Comparison of ENCODE assay signal across 14 mouse cellular contexts in genomic region chr4:128751006-128751405, GRCm38 (mm10). TPM values are rescaled to one million over a fixed set of nuclear protein-coding genes. Genes with fewer than 3 reads are reported as not detected.
DNase-seq lines count a peak whose midpoint lies in the region; ATAC-seq and TF ChIP-seq lines count a peak whose summit lies in the region.
"Had no signal": no experiment of that assay in that cellular context is flagged by ENCODE, and none has a peak within 500 bp of the region (broad histone marks: within the 10 kb centered on the region; RNA-seq: fewer than 3 reads in every experiment).

No protein-coding gene starts in this region.

- no peaks in the 10 kb centered on the region for H3K27me3 ChIP-seq in embryonic facial prominence, embryonic 11.5 days (ENCODE audit: control insufficient read depth, insufficient read depth, low read length)
- H3K27me3 ChIP-seq in embryonic facial prominence, embryonic 10.5 days (replicated peaks; ENCODE audit: low read depth, poor library complexity, severe bottlenecking): no peaks in the 10 kb centered on the region
- no peaks in the 10 kb centered on the region for H3K27me3 ChIP-seq in kidney, postnatal 0 days (ENCODE audit: insufficient read depth, low read length)
- no peaks in the 10 kb centered on the region for H3K27me3 ChIP-seq in midbrain, postnatal 0 days (ENCODE audit: insufficient read depth, low read length)
- H3K27me3 ChIP-seq in midbrain, embryonic 10.5 days (ENCODE audit: low read depth, poor library complexity, severe bottlenecking): no peaks in the 10 kb centered on the region
- H3K27me3 ChIP-seq: liver, embryonic 15.5 days; midbrain, embryonic 13.5 days had no signal

- DNase-seq in embryonic facial prominence, embryonic 11.5 days (ENCODE audit: low spot score): peak; percentile 36
- DNase-seq in embryonic facial prominence, embryonic 10.5 days (ENCODE audit: low spot score): no peak
- DNase-seq in kidney, postnatal 0 days (ENCODE audit: low spot score): no peak
- DNase-seq in kidney, adult 9 months: no peak
- no peak for DNase-seq in midbrain, postnatal 0 days (ENCODE audit: low spot score)
- no peak for DNase-seq in midbrain, embryonic 10.5 days (ENCODE audit: low spot score)
- no peak for DNase-seq in ovary, postnatal 14 days (ENCODE audit: low spot score)
- DNase-seq: cerebellum, adult 8-10 months; gastrocnemius, postnatal 25 days; heart, postnatal 14 days; thymus, adult 2 months had no signal

- no peak overlapping the region for H3K4me2 ChIP-seq in embryonic facial prominence, embryonic 11.5 days (ENCODE audit: low read depth, low read length)
- no peak overlapping the region for H3K4me2 ChIP-seq in kidney, postnatal 0 days (ENCODE audit: low read length)
- H3K4me2 ChIP-seq in midbrain, postnatal 0 days (ENCODE audit: low read depth, low read length, poor library complexity, severe bottlenecking): no peak overlapping the region
- H3K4me2 ChIP-seq: liver, embryonic 15.5 days; midbrain, embryonic 13.5 days had no signal

- H3K4me1 ChIP-seq in embryonic facial prominence, embryonic 11.5 days (ENCODE audit: control insufficient read depth, insufficient read depth, low read length): no peaks in the 10 kb centered on the region; the same call in 1 of the 2 replicates
- peaks cover 8% of the 10 kb centered on the region for H3K4me1 ChIP-seq in embryonic facial prominence, embryonic 10.5 days
- H3K4me1 ChIP-seq in kidney, postnatal 0 days (replicated peaks; ENCODE audit: insufficient read depth, low read length): no peaks in the 10 kb centered on the region
- no peaks in the 10 kb centered on the region for H3K4me1 ChIP-seq in midbrain, postnatal 0 days (ENCODE audit: insufficient read depth, low read length)
- peaks cover 18% of the 10 kb centered on the region for H3K4me1 ChIP-seq in midbrain, embryonic 10.5 days
- H3K4me1 ChIP-seq in embryonic fibroblast, embryonic 13.5 days (ENCODE audit: control insufficient read depth, insufficient read depth, low read length): no peaks in the 10 kb centered on the region; the same call in 1 of the 2 replicates
- H3K4me1 ChIP-seq: liver, embryonic 15.5 days had no signal

- H3K4me3 ChIP-seq in embryonic facial prominence, embryonic 11.5 days (ENCODE audit: low read depth, low read length): no peak overlapping the region
- no peak overlapping the region for H3K4me3 ChIP-seq in embryonic facial prominence, embryonic 10.5 days
- no peak overlapping the region for H3K4me3 ChIP-seq in kidney, postnatal 0 days (replicated peaks; ENCODE audit: low read depth, low read length)
- H3K4me3 ChIP-seq in midbrain, postnatal 0 days (ENCODE audit: low read depth, low read length): no peak overlapping the region
- H3K4me3 ChIP-seq in midbrain, embryonic 10.5 days: no peak overlapping the region
- no peak overlapping the region for H3K4me3 ChIP-seq in embryonic fibroblast, embryonic 13.5 days (ENCODE audit: insufficient read depth, low read length)
- H3K4me3 ChIP-seq: liver, embryonic 15.5 days; midbrain, embryonic 13.5 days had no signal

- WGBS in embryonic facial prominence, embryonic 11.5 days: 67% methylated on average over 5 of the region's 5 CpGs
- 63% methylated on average over 5 of the region's 5 CpGs for WGBS in embryonic facial prominence, embryonic 10.5 days
- WGBS in kidney, postnatal 0 days: 62% methylated on average over 5 of the region's 5 CpGs
- 65% methylated on average over 5 of the region's 5 CpGs for WGBS in midbrain, postnatal 0 days
- 69% methylated on average over 5 of the region's 5 CpGs for WGBS in midbrain, embryonic 10.5 days

- H3K36me3 ChIP-seq in embryonic facial prominence, embryonic 11.5 days (replicated peaks; ENCODE audit: control insufficient read depth, insufficient read depth, low read depth, low read length): peaks cover 55% of the 10 kb centered on the region
- H3K36me3 ChIP-seq in embryonic facial prominence, embryonic 10.5 days (replicated peaks): peaks cover 97% of the 10 kb centered on the region
- peaks cover 76% of the 10 kb centered on the region for H3K36me3 ChIP-seq in kidney, postnatal 0 days (ENCODE audit: insufficient read depth, low read length)
- peaks cover 71% of the 10 kb centered on the region for H3K36me3 ChIP-seq in midbrain, postnatal 0 days (ENCODE audit: insufficient read depth, low read length)
- H3K36me3 ChIP-seq in midbrain, embryonic 10.5 days: peaks cover 94% of the 10 kb centered on the region

- TF ChIP-seq POLR2A in embryonic fibroblast, embryonic 13.5 days (IDR thresholded peaks at IDR 0.05; ENCODE audit: low read depth, low read length): no peak

- no peak for ATAC-seq in embryonic facial prominence, embryonic 11.5 days (replicated peaks; ENCODE audit: insufficient number of reproducible peaks, low FRiP score, low TSS enrichment, low read depth)
- ATAC-seq in kidney, postnatal 0 days (replicated peaks; ENCODE audit: low FRiP score, low read depth): no peak
- ATAC-seq in midbrain, postnatal 0 days (ENCODE audit: low FRiP score): no peak
- ATAC-seq: midbrain, embryonic 13.5 days had no signal

- H3K27ac ChIP-seq in embryonic facial prominence, embryonic 11.5 days (replicated peaks; ENCODE audit: low read depth, low read length): no peak overlapping the region
- H3K27ac ChIP-seq in embryonic facial prominence, embryonic 10.5 days (replicated peaks): no peak overlapping the region
- H3K27ac ChIP-seq in kidney, postnatal 0 days: no peak overlapping the region
- no peak overlapping the region for H3K27ac ChIP-seq in midbrain, postnatal 0 days (ENCODE audit: low read depth, low read length)
- no peak overlapping the region for H3K27ac ChIP-seq in midbrain, embryonic 10.5 days (replicated peaks)
- no peak overlapping the region for H3K27ac ChIP-seq in embryonic fibroblast, embryonic 13.5 days (ENCODE audit: insufficient read depth, low read length)
- H3K27ac ChIP-seq: liver, embryonic 15.5 days had no signal

- peak; percentile 60 for TF ChIP-seq CTCF in kidney, postnatal 0 days (IDR thresholded peaks at IDR 0.05; ENCODE audit: low read depth)
- peak; percentile 54 for TF ChIP-seq CTCF in midbrain, postnatal 0 days (IDR thresholded peaks at IDR 0.05)
- TF ChIP-seq CTCF in embryonic fibroblast, embryonic 13.5 days (IDR thresholded peaks at IDR 0.05; ENCODE audit: borderline replicate concordance, insufficient read depth, low read length): peak; percentile 42; the same call in 1 of the 2 replicates

- H3K9ac ChIP-seq in embryonic facial prominence, embryonic 11.5 days (replicated peaks; ENCODE audit: low read length): no peak overlapping the region
- no peak overlapping the region for H3K9ac ChIP-seq in kidney, postnatal 0 days (ENCODE audit: low read depth, low read length)
- no peak overlapping the region for H3K9ac ChIP-seq in midbrain, postnatal 0 days (replicated peaks; ENCODE audit: low read length, poor library complexity, severe bottlenecking)
- H3K9ac ChIP-seq: liver, embryonic 15.5 days; midbrain, embryonic 13.5 days had no signal

- H3K9me3 ChIP-seq in embryonic facial prominence, embryonic 11.5 days (replicated peaks; ENCODE audit: control insufficient read depth, low read length): no peaks in the 10 kb centered on the region
- H3K9me3 ChIP-seq in embryonic facial prominence, embryonic 10.5 days: no peaks in the 10 kb centered on the region
- no peaks in the 10 kb centered on the region for H3K9me3 ChIP-seq in kidney, postnatal 0 days (replicated peaks; ENCODE audit: low read length)
- no peaks in the 10 kb centered on the region for H3K9me3 ChIP-seq in midbrain, postnatal 0 days (ENCODE audit: low read length)
- H3K9me3 ChIP-seq in midbrain, embryonic 10.5 days (replicated peaks): no peaks in the 10 kb centered on the region
- H3K9me3 ChIP-seq: liver, embryonic 15.5 days; midbrain, embryonic 13.5 days had no signal

RNA-seq across cellular contexts. Expression of gene A3galt2, which starts 4.2 kb away (rescaled TPM):
- polyA plus RNA-seq in embryonic facial prominence, embryonic 11.5 days (2014; fragmentation: Nextera tagmentation; extraction: Ambion mirVana): 0.11 and 0.18 TPM in 2 replicates
- polyA plus RNA-seq in embryonic facial prominence, embryonic 10.5 days (2016; fragmentation: Nextera tagmentation; extraction: Ambion mirVana): 0.09 and 0.12 TPM in 2 replicates
- polyA plus RNA-seq in kidney, postnatal 0 days (2015; fragmentation: Nextera tagmentation; extraction: Ambion mirVana): 0.13 and 0.23 TPM in 2 replicates
- total RNA-seq in midbrain, postnatal 0 days (2014; rRNA removed): 0.19 and 0.38 TPM in 2 replicates
- 0.05 TPM in 1 of 2 replicates, not detected in the other for polyA plus RNA-seq in midbrain, postnatal 0 days (2015; fragmentation: Nextera tagmentation; extraction: Ambion mirVana)
- polyA plus RNA-seq in midbrain, embryonic 10.5 days (2016; fragmentation: Nextera tagmentation; extraction: Ambion mirVana): 0.10 and 0.24 TPM in 2 replicates
- 0.40 TPM in 1 of 2 replicates, not detected in the other for polyA plus RNA-seq in embryonic fibroblast, embryonic 13.5 days (2011; ENCODE audit: insufficient read length, low read depth, missing spikeins)
- polyA plus RNA-seq: liver, embryonic 15.5 days had no signal

RNA-seq across cellular contexts. Expression of gene Zfp362, which starts 54.8 kb away (rescaled TPM):
- 31.1 and 34.3 TPM in 2 replicates for polyA plus RNA-seq in embryonic facial prominence, embryonic 11.5 days (2014; fragmentation: Nextera tagmentation; extraction: Ambion mirVana)
- polyA plus RNA-seq in embryonic facial prominence, embryonic 10.5 days (2016; fragmentation: Nextera tagmentation; extraction: Ambion mirVana): 38.7 and 39.0 TPM in 2 replicates
- 31.1 and 31.2 TPM in 2 replicates for polyA plus RNA-seq in kidney, postnatal 0 days (2015; fragmentation: Nextera tagmentation; extraction: Ambion mirVana)
- total RNA-seq in midbrain, postnatal 0 days (2014; rRNA removed): 26.7 and 33.3 TPM in 2 replicates
- 24.8 and 27.0 TPM in 2 replicates for polyA plus RNA-seq in midbrain, postnatal 0 days (2015; fragmentation: Nextera tagmentation; extraction: Ambion mirVana)
- polyA plus RNA-seq in midbrain, embryonic 10.5 days (2016; fragmentation: Nextera tagmentation; extraction: Ambion mirVana): 36.5 and 37.9 TPM in 2 replicates
- 22.1 and 26.3 TPM in 2 replicates for polyA plus RNA-seq in embryonic fibroblast, embryonic 13.5 days (2011; ENCODE audit: insufficient read length, low read depth, missing spikeins)
